Mouse (Mus musculus) thymus, postnatal 25 days (tissue): ENCODE data around the gene Heg1.

Source experiments
- DNase-seq: peaks from one replicate; pipeline ENCODE4 v3.0.0; 2022

The Heg1 gene

DNA sequence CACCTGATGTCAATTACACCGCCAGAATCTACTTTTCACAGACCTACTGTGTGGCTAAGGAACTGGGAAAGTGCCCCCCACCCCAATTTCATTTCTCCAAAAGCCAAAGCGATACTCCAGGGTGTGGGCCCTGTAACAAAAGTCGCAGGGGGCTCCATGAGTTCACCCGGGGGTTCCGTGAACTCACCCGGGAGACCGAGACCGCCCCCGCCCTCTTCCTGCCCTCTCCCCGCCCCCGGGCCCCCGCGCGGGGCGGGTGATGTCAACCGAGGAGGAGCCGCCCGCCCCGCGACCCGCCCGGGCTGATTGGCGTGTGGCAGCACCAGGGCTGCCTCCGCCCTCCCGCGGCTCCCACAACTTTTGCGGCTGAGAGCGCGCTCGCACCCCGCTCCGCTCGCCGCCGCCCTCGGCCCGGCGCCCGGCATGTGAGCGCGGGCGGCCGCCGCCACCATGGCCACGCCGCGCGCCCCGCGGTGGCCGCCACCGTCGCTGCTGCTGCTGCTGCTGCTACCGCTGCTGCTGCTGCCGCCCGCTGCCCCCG lies at the start of gene Heg1:
Gene Heg1, plus strand, starts transcription at position 209 of the 541 bp plus-strand sequence.
- DNase-seq = peak; percentile 94

- DNase-seq = no peak
Observed at GRCm38 (mm10) chr16:33635836-33636595, 48.2 kb upstream of the Heg1 start.

- DNase-seq = no peak
Observed at GRCm38 (mm10) chr16:33641779-33642178, 42.4 kb upstream of the Heg1 start.

GRCm38 (mm10) chr16:33653116-33653515 lies 31.1 kb upstream of the Heg1 start:
- no peak for DNase-seq

- DNase-seq = no peak
Observed at GRCm38 (mm10) chr16:33655443-33655842, 28.7 kb upstream of the Heg1 start.

GRCm38 (mm10) chr16:33657191-33657590 lies 27.0 kb upstream of the Heg1 start:
- DNase-seq = no peak

- no peak for DNase-seq
Observed at GRCm38 (mm10) chr16:33658121-33658520, 26.0 kb upstream of the Heg1 start.

- no peak for DNase-seq
Observed at GRCm38 (mm10) chr16:33659521-33659920, 24.6 kb upstream of the Heg1 start.

- no peak for DNase-seq
Observed at GRCm38 (mm10) chr16:33660125-33660524, 24.0 kb upstream of the Heg1 start.

DNA sequence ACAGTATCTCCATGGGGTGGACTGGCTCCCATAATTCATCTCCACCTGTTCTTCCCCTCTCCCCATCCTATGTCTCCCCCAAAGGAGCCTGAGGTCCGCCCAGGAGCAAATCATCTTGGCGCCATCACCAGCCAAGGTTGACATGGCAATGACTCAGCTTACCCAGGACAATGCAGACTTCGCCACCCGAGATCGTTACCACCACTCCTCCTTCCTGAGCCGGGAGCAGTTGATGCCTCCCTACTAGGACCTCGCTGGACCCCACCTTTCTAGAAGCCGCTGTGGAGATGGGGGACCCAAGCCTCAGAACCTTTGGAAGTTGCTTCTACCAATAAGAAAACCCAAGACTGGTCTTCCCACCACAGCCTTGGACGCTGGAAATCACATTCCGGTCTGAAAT lies 21.3 kb upstream of the Heg1 start:
- DNase-seq = no peak

DNA sequence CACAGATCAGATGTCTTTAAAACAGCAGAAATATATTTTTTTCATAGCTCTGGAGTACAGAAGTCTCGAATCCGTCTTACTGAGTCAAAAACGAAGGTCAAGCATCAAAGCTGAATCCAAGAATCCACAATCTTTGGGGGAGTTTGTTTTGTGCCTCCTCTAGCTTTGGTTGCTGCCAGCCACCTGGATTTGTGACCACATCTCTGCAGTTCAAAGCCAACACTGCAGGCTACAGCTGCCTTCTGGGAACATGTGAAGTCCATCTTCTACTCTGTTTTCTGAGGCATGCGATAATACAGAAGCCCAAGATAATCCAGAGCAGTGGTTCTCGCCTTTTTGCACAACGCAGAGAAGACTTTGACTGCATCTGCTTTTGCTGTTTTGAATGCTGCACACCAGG lies 17.9 kb upstream of the Heg1 start:
- DNase-seq = no peak

- no peak for DNase-seq
Observed at GRCm38 (mm10) chr16:33666985-33667538, 17.1 kb upstream of the Heg1 start.

DNA sequence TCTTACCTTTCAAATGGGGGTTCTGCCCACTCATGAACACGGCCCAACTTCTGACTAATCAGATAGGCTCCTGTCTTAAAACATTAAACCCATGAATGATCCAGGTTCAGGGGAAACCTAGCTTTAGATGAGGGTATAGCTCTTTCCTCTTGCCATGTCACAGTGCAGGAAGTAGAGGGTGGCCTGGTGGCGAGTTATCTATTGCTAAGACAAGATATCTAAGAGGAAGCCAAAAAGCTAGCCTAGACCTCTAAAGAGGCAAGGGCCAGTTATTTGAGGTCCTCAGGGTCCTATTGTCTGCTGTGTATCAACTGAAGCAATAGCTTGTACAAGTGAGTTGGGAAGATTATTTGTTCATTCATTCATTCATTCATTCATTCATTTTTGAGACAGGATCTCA lies 15.7 kb upstream of the Heg1 start:
- DNase-seq = no peak

DNA sequence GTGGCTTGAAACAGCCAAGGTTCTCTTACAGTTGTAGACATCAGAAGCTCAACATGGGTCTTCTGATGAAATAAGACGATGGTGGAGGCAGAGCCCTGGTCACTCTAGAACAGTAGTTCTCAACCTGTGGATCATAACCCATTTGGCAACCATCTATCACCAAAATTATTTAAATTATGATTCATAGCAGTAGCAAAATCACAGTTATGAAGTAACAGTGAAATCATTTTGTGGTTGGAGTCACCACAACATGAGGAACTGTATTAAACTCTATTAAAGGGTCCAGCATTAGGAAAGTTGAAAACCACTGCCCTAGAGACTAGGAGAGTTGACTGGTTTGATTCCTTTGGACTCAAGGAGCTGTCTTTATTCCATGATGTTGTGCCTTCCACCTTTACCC lies 15.1 kb upstream of the Heg1 start:
- DNase-seq = no peak

- no peak for DNase-seq
Observed at GRCm38 (mm10) chr16:33670340-33670739, 13.8 kb upstream of the Heg1 start.

GRCm38 (mm10) chr16:33670933-33671332 lies 13.2 kb upstream of the Heg1 start:
- no peak for DNase-seq

GRCm38 (mm10) chr16:33672188-33672587 lies 12.0 kb upstream of the Heg1 start:
- no peak for DNase-seq

DNA sequence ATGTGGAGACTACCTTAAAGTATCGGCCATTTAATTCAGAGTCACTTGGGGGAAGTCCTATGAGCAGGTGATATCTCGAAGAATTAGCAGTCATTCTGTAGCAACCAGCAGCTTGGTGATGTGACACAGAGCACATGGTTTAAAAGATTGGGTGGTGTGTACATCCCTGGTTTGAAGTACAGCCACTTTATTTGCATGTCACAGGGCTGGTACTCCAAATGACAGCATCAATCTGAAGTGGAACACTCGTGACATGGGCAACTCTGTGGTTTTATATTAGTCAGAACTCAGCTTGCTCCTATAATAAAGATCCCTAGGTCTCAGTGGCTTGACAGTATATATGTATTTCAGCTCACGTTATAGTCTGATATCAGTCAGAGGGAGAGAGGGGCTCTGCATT lies 11.5 kb upstream of the Heg1 start:
- no peak for DNase-seq

DNA sequence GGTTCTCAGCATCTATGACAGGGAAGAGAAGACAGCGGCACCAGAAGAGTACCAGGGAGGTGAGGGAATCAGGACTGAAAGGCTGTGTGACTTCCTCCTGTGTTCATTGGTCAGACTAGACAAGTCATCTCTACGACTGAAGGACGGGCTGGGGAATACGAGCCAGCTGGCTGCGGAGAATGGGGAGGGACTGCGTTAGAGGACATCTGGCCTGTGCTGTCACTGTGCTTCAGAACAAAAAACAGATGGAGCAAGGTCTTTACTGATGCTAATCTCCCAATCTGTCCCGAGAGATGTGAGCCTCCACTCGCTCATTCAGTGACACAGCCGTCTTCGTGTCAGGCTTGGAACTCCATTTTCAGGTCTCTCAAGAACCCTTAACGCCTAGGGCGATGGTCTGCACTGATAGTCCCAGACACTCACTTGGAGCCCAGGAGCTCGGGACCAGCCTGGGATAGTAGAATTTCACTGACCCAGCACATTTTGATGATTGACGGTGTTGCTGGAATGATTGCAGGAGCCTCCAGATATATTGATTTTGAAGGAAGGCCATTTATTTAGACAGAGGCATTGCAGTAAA lies 10.6 kb upstream of the Heg1 start:
- DNase-seq = no peak

- no peak for DNase-seq
Observed at GRCm38 (mm10) chr16:33675151-33675847, 8.9 kb upstream of the Heg1 start.

GRCm38 (mm10) chr16:33675848-33676184 lies 8.4 kb upstream of the Heg1 start:
- no peak for DNase-seq

DNA sequence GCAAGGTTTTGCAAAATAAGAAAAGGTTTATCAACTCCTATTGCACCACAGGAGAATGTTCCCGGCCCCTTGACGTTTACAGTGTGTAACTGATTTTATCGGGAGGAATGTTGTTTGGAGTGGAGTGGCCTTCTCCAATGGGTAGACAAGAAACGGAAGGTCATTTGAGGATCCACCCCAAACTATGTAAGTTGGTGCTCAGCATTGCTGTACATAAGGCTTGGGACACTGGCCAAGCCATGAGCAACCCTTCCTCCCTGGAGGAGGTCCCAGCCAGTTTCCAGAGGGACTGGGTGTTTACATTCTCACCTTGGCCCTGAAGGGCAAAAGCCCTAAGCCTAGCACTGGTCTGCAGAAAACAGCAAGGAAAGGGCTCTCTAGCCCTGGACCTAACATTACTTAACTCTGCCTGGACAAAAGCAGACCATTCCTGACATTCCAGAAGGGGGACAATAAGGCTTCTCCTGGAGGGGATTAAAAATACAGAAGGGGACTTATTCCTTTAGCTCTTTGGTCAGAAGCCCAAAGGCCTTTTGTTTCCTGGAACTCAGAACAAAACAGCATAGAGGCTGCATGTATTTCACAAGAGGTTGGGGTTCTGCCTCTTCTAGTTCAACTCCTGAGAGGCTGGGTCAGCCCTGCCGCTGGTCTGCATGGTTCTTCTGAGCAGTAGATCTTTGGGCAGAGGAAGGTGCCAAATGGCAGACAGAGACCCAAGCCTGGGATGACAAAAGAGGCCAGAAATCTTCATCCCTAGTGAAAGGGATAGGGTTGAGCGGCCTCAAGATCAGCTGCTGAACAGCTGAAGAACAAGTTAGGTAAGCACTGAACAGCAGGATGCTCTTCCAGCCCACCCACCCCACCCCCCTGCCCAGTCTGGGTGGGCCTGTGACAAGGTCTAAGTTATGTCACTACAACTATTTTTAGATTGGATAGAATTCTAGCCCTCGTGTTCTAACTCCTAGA lies 7.5 kb upstream of the Heg1 start:
- no peak for DNase-seq

DNA sequence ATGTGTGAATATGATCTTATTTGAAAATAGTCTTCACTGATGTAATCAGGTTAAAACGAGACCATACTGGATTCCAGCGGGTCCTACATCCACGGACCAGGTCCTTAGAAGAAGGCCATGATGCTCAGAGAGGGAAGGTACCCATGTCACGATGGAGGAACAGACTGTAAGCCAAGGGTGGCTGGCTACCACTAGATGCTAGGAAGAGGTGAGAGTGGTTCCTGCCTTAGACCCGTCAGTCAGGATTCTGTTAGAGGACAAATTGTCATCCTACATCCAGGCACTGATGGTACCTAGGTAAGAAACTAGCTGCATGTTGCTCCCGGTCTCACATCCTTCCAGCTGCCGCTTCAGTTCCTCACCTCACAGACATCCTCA lies 6.9 kb upstream of the Heg1 start:
- no peak for DNase-seq
